Mouse (Mus musculus) E14TG2a.4 (cell line): Measurements from ENCODE around the gene Rab43.

Experiments used
- H3K27me3 ChIP-seq: 2 replicates; pipeline ENCODE4 v1.6.1; 2014; ENCODE audit warnings: low read length, control low read depth; ENCODE audit not compliant: insufficient read depth
- H3K36me3 ChIP-seq: 2 replicates; pipeline ENCODE4 v1.6.1; 2014; ENCODE audit warnings: low read length, control low read depth; ENCODE audit not compliant: insufficient read depth
- H3K4me1 ChIP-seq: replicated peaks from 2 replicates; pipeline ENCODE4 v1.6.1; 2014; ENCODE audit warnings: low read depth, low read length, control low read depth
- H3K4me3 ChIP-seq: replicated peaks from 2 replicates; pipeline ENCODE4 v1.5.1; 2014; ENCODE audit warnings: mild to moderate bottlenecking, low read length
- H3K9me3 ChIP-seq: 2 replicates; pipeline ENCODE4 v1.6.1; 2014; ENCODE audit warnings: low read length, control low read depth
- CTCF ChIP-seq: conservative IDR thresholded peaks from 2 replicates; pipeline ENCODE4 v1.5.1; 2014; ENCODE audit warnings: low read length
- NANOG ChIP-seq: IDR thresholded peaks from 2 replicates; pipeline ENCODE4 v1.6.1; 2014; ENCODE audit warnings: borderline replicate concordance, low read length, mixed read lengths
- POU5F1 ChIP-seq: IDR thresholded peaks from 2 replicates; pipeline ENCODE4 v1.6.1; 2014; ENCODE audit warnings: low read length, borderline replicate concordance

Rab43 gene

GRCm38 (mm10) chr6:87784033-87784432 is 27.9 kb downstream of the Rab43 start:
- H3K9me3 ChIP-seq, result no peaks in the 10 kb centered on the region
- TF ChIP-seq NANOG (no peak), POU5F1 (no peak), CTCF (no peak)
- peaks cover 7% of the 10 kb centered on the region for H3K4me1 ChIP-seq
- no peaks in the 10 kb centered on the region for H3K27me3 ChIP-seq
- no peak overlapping the region for H3K4me3 ChIP-seq
- H3K36me3 ChIP-seq, result no peaks in the 10 kb centered on the region

GRCm38 (mm10) chr6:87780546-87781301 is 31.2 kb downstream of the Rab43 start:
- Histone ChIP-seq H3K27me3 (peaks cover 8% of the 10 kb centered on the region), H3K36me3 (no peaks in the 10 kb centered on the region), H3K4me1 (no peaks in the 10 kb centered on the region), H3K9me3 (no peaks in the 10 kb centered on the region), H3K4me3 (no peak overlapping the region)
- TF ChIP-seq POU5F1 (no peak), CTCF (no peak), NANOG (no peak)

- Histone ChIP-seq H3K4me3 (no peak overlapping the region), H3K4me1 (no peaks in the 10 kb centered on the region), H3K27me3 (peaks cover 12% of the 10 kb centered on the region), H3K36me3 (no peaks in the 10 kb centered on the region), H3K9me3 (peaks cover 4% of the 10 kb centered on the region; the same call in 1 of the 2 replicates)
- no peak for TF ChIP-seq CTCF
- TF ChIP-seq POU5F1, result no peak
- no peak for TF ChIP-seq NANOG
Measured at GRCm38 (mm10) chr6:87779174-87780165, 32.5 kb downstream of the Rab43 start.

DNA sequence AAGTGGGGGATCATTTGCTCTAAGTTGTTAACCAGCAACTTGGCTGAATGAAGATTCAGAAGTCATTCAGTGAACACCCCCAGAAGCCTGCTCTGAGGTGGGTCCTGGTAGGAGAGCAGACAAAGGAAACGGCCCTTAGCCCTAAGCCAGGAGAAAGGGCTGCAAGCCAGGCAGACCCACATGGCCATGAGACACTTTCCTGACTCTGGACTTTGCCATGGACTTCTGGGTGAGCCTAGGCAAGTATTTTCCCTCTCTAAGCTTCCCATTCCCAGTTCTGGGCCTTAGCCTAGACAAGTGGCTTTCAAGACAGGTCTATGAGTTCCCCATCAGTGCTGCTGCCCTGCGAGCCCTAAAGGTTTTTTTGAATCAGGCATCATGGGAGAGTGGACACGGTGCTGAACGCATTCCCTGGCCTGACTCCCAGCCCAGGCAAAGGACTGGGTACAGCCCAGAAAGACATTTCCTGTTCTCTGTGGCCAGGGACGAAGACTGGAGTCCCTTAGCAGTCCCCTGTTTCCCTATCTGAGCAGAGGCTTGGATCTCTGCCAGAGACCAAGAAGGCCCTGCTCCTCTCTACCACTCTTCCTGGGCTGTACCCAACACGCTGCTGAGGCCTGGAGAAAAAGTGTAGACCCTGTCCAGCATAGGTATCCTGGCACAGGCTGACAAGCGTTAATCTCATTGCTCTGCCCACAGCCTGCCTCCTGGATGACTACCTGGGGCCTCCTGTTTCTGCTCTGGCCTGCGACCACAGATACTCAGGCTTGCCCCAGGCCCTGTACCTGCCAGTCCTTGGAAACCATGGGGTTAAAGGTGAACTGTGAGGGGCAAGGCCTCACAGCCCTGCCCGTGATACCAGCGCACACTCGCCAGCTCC is 33.4 kb downstream of the Rab43 start:
- TF ChIP-seq POU5F1 (no peak), NANOG (no peak), CTCF (no peak)
- Histone ChIP-seq H3K9me3 (peaks cover 4% of the 10 kb centered on the region; the same call in 1 of the 2 replicates), H3K4me1 (no peaks in the 10 kb centered on the region), H3K27me3 (peaks cover 12% of the 10 kb centered on the region), H3K4me3 (no peak overlapping the region), H3K36me3 (no peaks in the 10 kb centered on the region)

- Histone ChIP-seq H3K4me1 (no peaks in the 10 kb centered on the region), H3K27me3 (peaks cover 12% of the 10 kb centered on the region), H3K4me3 (no peak within 1 kb of the TSS), H3K36me3 (no peaks in the 10 kb centered on the region), H3K9me3 (peaks cover 4% of the 10 kb centered on the region; the same call in 1 of the 2 replicates)
- TF ChIP-seq NANOG, result no peak
- no peak for TF ChIP-seq CTCF
- TF ChIP-seq POU5F1, result no peak
Measured at GRCm38 (mm10) chr6:87777842-87778241, 34.1 kb downstream of the Rab43 start, which contains the start of gene Gp9. Gene Gp9, plus strand, starts transcription at chr6:87778072.

- Histone ChIP-seq H3K4me1 (no peaks in the 10 kb centered on the region), H3K9me3 (peaks cover 4% of the 10 kb centered on the region; the same call in 1 of the 2 replicates), H3K27me3 (peaks cover 12% of the 10 kb centered on the region), H3K36me3 (no peaks in the 10 kb centered on the region), H3K4me3 (no peak overlapping the region)
- TF ChIP-seq CTCF (no peak), POU5F1 (no peak), NANOG (no peak)
Measured at GRCm38 (mm10) chr6:87776663-87777062, 35.3 kb downstream of the Rab43 start.

DNA sequence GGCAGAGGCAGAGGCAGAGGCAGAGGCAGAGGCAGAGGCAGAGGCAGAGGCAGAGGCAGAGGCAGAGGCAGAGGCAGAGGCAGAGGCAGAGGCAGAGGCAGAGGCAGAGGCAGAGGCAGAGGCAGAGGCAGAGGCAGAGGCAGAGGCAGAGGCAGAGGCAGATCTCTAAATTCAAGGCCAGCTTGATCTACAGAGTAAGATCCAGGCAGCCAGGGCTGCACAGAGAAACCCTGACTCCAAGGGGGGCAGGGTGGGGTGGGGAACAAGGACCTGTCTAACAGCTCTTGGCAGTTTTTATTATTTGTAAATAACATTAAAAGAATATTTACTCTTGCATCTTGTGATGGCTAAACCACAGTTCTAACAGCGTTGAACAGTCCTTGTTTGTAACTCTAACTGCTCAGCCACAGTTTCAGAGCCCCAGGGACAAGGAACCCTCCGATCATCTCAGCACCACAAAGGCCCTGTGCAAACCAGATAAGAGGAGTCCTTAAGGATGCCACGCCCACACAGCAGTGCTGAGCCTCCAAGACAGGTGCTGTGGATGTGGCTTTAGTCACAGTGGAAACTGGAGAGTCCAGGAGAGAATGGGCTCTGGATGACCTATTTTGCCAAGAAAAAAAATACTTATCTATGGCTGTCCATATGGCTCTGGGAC is 36.2 kb downstream of the Rab43 start:
- Histone ChIP-seq H3K9me3 (peaks cover 4% of the 10 kb centered on the region; the same call in 1 of the 2 replicates), H3K4me1 (no peaks in the 10 kb centered on the region), H3K27me3 (peaks cover 12% of the 10 kb centered on the region), H3K4me3 (no peak overlapping the region), H3K36me3 (no peaks in the 10 kb centered on the region)
- TF ChIP-seq NANOG (no peak), POU5F1 (no peak), CTCF (no peak)

DNA sequence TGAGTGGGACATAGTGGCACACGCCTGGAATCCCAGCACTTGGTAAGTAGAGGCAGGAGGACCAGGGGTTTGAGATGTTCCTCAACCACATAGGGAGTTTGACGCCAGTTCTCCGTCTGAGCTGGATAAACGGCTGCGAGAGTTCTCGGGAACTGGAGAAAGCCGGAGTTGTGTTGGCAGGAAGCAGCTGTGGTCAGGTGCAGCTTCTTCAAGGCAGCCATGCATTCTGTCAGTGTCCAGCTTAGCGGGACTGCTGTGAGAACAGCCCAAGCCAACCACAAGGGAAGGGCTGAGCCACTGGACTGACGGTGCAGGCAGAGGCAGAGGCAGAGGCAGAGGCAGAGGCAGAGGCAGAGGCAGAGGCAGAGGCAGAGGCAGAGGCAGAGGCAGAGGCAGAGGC is 37.1 kb downstream of the Rab43 start:
- peaks cover 4% of the 10 kb centered on the region; the same call in 1 of the 2 replicates for H3K9me3 ChIP-seq
- H3K27me3 ChIP-seq, result peaks cover 12% of the 10 kb centered on the region
- TF ChIP-seq CTCF (no peak), NANOG (no peak)
- no peaks in the 10 kb centered on the region for H3K36me3 ChIP-seq
- no peak overlapping the region for H3K4me3 ChIP-seq
- H3K4me1 ChIP-seq, result no peaks in the 10 kb centered on the region
